Mouse (Mus musculus): ENCODE results near the gene Atp6v0a1. TPM values are rescaled to one million over a fixed set of nuclear protein-coding genes. Genes with fewer than 3 reads are reported as not detected.

Gene Atp6v0a1
- total and polyA plus RNA-seq, 2 experiments from 2014 or later, result 162 to 179 TPM

- WGBS, result 70% methylated on average over 9 of the region's 9 CpGs
- DNase-seq, result no peak
- Histone ChIP-seq H3K27me3 (ENCODE audit: insufficient read depth, low read length) (peaks cover 40% of the 10 kb centered on the region), H3K9me3 (ENCODE audit: low read length) (no peaks in the 10 kb centered on the region), H3K27ac (ENCODE audit: low read depth, low read length) (no peak within 1 kb of the TSS), H3K4me1 (ENCODE audit: insufficient read depth) (peaks cover 2% of the 10 kb centered on the region), H3K36me3 (ENCODE audit: insufficient read depth) (no peaks in the 10 kb centered on the region), H3K9ac (no peak within 1 kb of the TSS), H3K4me3 (ENCODE audit: low read depth, low read length) (no peak within 1 kb of the TSS), H3K4me2 (ENCODE audit: low read depth) (no peak within 1 kb of the TSS)
- TF ChIP-seq CTCF (IDR thresholded peaks at IDR 0.05; ENCODE audit: low read depth), result no peak
- no peak for ATAC-seq
Observed at GRCm38 (mm10) chr11:101078121-101078520, 68.9 kb downstream of the Atp6v0a1 start, which contains the start of gene Hsd17b1. Gene Hsd17b1 (plus strand): TSS chr11:101078411.

GRCm38 (mm10) chr11:101079746-101080145 lies 70.5 kb downstream of the Atp6v0a1 start:
- no peaks in the 10 kb centered on the region for H3K9me3 ChIP-seq (ENCODE audit: low read length)
- peaks cover 1% of the 10 kb centered on the region; the same call in 1 of the 2 replicates for H3K36me3 ChIP-seq (ENCODE audit: insufficient read depth)
- no peak overlapping the region for H3K4me3 ChIP-seq (ENCODE audit: low read depth, low read length)
- H3K4me1 ChIP-seq (ENCODE audit: insufficient read depth), result peaks cover 7% of the 10 kb centered on the region
- DNase-seq (no peak), ATAC-seq (no peak)
- no peak overlapping the region for H3K4me2 ChIP-seq (ENCODE audit: low read depth)
- H3K27ac ChIP-seq (ENCODE audit: low read depth, low read length), result no peak overlapping the region
- H3K9ac ChIP-seq, result no peak overlapping the region
- TF ChIP-seq CTCF (IDR thresholded peaks at IDR 0.05; ENCODE audit: low read depth), result no peak
- H3K27me3 ChIP-seq (ENCODE audit: insufficient read depth, low read length), result peaks cover 40% of the 10 kb centered on the region
- WGBS, result 4% methylated on average over 27 of the region's 27 CpGs

- TF ChIP-seq CTCF (IDR thresholded peaks at IDR 0.05; ENCODE audit: low read depth), result no peak
- DNase-seq (no peak), ATAC-seq (no peak)
- Histone ChIP-seq H3K4me1 (ENCODE audit: insufficient read depth) (peaks cover 7% of the 10 kb centered on the region), H3K9me3 (ENCODE audit: low read length) (no peaks in the 10 kb centered on the region), H3K9ac (no peak overlapping the region), H3K4me3 (ENCODE audit: low read depth, low read length) (no peak overlapping the region), H3K27me3 (ENCODE audit: insufficient read depth, low read length) (peaks cover 40% of the 10 kb centered on the region), H3K36me3 (ENCODE audit: insufficient read depth) (peaks cover 6% of the 10 kb centered on the region; the same call in 1 of the 2 replicates), H3K27ac (ENCODE audit: low read depth, low read length) (no peak overlapping the region), H3K4me2 (ENCODE audit: low read depth) (no peak overlapping the region)
- 67% methylated on average over 5 of the region's 5 CpGs for WGBS
Observed at GRCm38 (mm10) chr11:101080421-101080820, 71.2 kb downstream of the Atp6v0a1 start.

GRCm38 (mm10) chr11:101081659-101082058 lies 72.4 kb downstream of the Atp6v0a1 start:
- no peak for ATAC-seq
- Histone ChIP-seq H3K27me3 (ENCODE audit: insufficient read depth, low read length) (peaks cover 40% of the 10 kb centered on the region), H3K4me1 (ENCODE audit: insufficient read depth) (peaks cover 7% of the 10 kb centered on the region), H3K4me3 (ENCODE audit: low read depth, low read length) (peak overlapping the region; percentile 56), H3K9me3 (ENCODE audit: low read length) (no peaks in the 10 kb centered on the region), H3K36me3 (ENCODE audit: insufficient read depth) (peaks cover 12% of the 10 kb centered on the region; the same call in 1 of the 2 replicates), H3K9ac (peak overlapping the region; percentile 84), H3K27ac (ENCODE audit: low read depth, low read length) (peak overlapping the region; percentile 93), H3K4me2 (ENCODE audit: low read depth) (peak overlapping the region; percentile 98)
- TF ChIP-seq CTCF (IDR thresholded peaks at IDR 0.05; ENCODE audit: low read depth), result no peak
- DNase-seq, result no peak
- 5% methylated on average over 10 of the region's 10 CpGs for WGBS

- DNase-seq (peak; percentile 96), ATAC-seq (peak; percentile 95)
- H3K27me3 ChIP-seq (ENCODE audit: insufficient read depth, low read length), result peaks cover 38% of the 10 kb centered on the region
- peak within 1 kb of the TSS; percentile 84 for H3K9ac ChIP-seq
- peak within 1 kb of the TSS; percentile 56 for H3K4me3 ChIP-seq (ENCODE audit: low read depth, low read length)
- H3K4me2 ChIP-seq (ENCODE audit: low read depth), result peak within 1 kb of the TSS; percentile 98
- peaks cover 7% of the 10 kb centered on the region for H3K4me1 ChIP-seq (ENCODE audit: insufficient read depth)
- WGBS, result 2% methylated on average over 49 of the region's 51 CpGs
- peaks cover 12% of the 10 kb centered on the region; the same call in 1 of the 2 replicates for H3K36me3 ChIP-seq (ENCODE audit: insufficient read depth)
- TF ChIP-seq CTCF (IDR thresholded peaks at IDR 0.05; ENCODE audit: low read depth), result peak; percentile 68
- no peaks in the 10 kb centered on the region for H3K9me3 ChIP-seq (ENCODE audit: low read length)
- peak within 1 kb of the TSS; percentile 93 for H3K27ac ChIP-seq (ENCODE audit: low read depth, low read length)
Observed at GRCm38 (mm10) chr11:101082208-101083082, 73.2 kb downstream of the Atp6v0a1 start, which contains the start of gene Coasy. Gene Coasy (plus strand): TSS chr11:101082565.

GRCm38 (mm10) chr11:101083083-101083697 lies 73.9 kb downstream of the Atp6v0a1 start:
- H3K36me3 ChIP-seq (ENCODE audit: insufficient read depth), result peaks cover 12% of the 10 kb centered on the region; the same call in 1 of the 2 replicates
- peaks cover 12% of the 10 kb centered on the region for H3K4me1 ChIP-seq (ENCODE audit: insufficient read depth)
- peak overlapping the region; percentile 98 for H3K4me2 ChIP-seq (ENCODE audit: low read depth)
- ATAC-seq (no peak), DNase-seq (no peak)
- H3K27me3 ChIP-seq (ENCODE audit: insufficient read depth, low read length), result peaks cover 31% of the 10 kb centered on the region
- H3K9me3 ChIP-seq (ENCODE audit: low read length), result no peaks in the 10 kb centered on the region
- peak overlapping the region; percentile 56 for H3K4me3 ChIP-seq (ENCODE audit: low read depth, low read length)
- peak overlapping the region; percentile 93 for H3K27ac ChIP-seq (ENCODE audit: low read depth, low read length)
- 28% methylated on average over 19 of the region's 19 CpGs for WGBS
- TF ChIP-seq CTCF (IDR thresholded peaks at IDR 0.05; ENCODE audit: low read depth), result no peak
- H3K9ac ChIP-seq, result peak overlapping the region; percentile 84
